Mouse (Mus musculus): ENCODE measurements around the gene Nmnat1.

DNA sequence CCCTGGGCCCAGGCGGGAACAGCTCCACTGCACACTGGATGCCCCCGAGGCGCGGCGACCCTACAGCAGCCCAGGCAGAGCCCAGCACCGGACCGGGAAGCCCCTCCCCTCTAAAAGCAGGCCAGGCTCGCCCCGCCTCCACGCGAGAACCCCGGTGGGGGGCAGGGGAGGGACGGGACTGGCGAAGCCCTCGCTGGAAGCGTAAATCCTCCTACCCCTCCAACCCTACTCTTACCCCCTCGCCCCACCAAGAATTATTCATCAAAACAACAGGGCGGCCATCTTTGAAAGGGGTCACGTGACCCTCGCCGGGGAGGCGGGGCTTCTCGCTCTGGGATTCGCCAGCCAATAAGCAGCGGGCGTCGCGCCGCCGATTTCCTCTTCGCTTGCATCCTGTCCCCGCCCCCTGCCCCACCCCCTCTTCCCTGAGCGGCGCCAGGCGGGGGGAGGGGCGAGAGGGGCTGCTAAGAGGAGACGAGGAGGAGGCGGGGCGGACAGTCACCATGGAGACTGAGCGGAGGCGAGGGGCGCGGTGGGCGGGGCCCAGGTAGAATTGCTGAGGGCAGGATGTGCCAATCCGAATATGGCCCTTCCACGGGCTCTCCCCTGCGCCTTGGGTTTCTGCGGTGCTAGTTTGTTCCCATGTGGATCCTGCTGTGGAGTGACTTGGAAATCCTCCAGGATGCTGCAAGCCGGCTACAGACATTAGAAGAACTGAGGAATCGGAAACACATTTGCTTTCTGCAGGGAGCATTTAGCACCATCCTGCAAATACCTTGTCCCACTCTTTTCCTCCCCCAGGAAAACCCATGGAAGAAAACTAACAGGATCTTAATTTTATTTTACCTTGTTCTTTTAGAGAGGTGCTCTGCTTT is 58.4 kb downstream of the Nmnat1 start, which contains the start of gene Ube4b:
- TF ChIP-seq CTCF (IDR thresholded peaks at IDR 0.05; ENCODE audit: control insufficient read depth, insufficient read depth, insufficient read length) (no peak), MAX (IDR thresholded peaks at IDR 0.05) (no peak), MYOG (IDR thresholded peaks at IDR 0.05; ENCODE audit: control insufficient read depth, extremely low read depth, insufficient read length) (no peak), USF1 (IDR thresholded peaks at IDR 0.05; ENCODE audit: low read depth) (peak; percentile 89), MYOD1 (IDR thresholded peaks at IDR 0.05; ENCODE audit: control insufficient read depth, insufficient read length, low read depth) (no peak), CEBPB (IDR thresholded peaks at IDR 0.05; ENCODE audit: low read depth) (no peak), FOSL1 (IDR thresholded peaks at IDR 0.05; ENCODE audit: insufficient read depth, low read length, poor library complexity, severe bottlenecking) (no peak)
